Mouse (Mus musculus) ovary, adult 18-20 months (tissue): ENCODE data around the gene Sec61a1.

Source experiments
- DNase-seq: peaks from one replicate; pipeline ENCODE4 v3.0.0; 2022; ENCODE audit warnings: low spot score, mixed read lengths

Sec61a1 gene

DNA sequence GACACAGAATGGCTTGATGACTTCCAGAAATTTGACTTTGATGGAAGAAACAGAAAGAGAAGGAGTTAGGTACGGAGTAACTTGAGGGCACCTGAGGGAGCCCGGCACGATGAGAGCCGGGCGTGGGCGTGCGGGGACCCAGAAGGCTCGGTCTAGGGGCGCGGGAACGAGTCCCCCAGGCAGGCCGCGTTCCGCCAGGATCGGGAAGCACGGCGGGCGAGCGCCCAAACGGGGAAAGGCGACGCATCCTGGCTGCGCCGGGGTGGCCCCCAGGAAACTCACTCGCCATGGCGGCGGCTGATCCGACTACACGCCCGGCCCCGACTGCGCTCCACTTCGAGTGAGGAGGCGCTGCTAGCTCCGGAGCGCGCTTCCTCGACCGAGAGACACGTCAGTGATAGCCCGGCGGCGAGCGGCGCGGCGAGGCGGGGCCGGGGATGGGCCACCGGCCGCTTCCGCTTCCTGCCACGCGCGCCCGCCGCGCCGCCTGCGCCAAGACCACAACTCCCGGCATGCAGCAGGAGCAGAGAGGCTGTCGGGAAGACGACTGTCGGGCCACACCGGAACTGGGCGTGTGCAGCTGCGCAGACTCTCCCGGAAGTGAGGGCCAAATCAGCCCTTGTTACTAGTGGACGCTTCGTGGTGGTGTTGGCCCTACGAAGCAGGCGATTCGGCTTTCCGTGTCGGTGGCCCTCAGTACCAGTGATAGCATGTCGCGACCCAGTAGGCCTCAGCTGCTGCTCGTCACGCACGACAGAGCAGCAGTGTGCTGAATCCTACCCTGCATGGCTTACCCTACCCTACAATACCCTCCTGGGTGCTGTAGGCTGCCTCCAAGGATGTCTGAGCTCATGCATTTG lies at the start of gene Sec61a1:
Sec61a1 (minus strand) TSS at position 502 of the 860 bp plus-strand sequence.
- peak; percentile 94 for DNase-seq

- no peak for DNase-seq
Measured at GRCm38 (mm10) chr6:88566676-88567075, 48.0 kb upstream of the Sec61a1 start.

DNA sequence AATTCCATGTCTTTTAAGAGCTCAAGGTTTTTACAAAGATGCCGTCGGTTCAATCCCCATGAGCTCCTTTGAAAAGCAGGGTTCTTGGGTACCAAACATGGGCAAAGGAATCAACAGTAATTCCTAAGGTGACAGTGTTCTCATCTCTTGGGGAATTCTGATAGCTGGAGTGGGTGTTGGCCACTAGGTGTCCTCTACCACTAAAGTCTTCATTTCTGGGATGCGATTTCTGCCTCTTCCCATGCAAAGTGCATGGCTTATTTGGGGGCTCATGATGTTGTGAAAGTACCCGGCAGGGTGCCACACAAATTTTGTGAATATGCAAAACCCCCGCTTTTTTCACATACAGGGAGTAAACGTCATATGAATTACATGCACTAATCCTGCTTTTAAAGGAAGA lies 46.3 kb upstream of the Sec61a1 start:
- DNase-seq, result no peak

DNA sequence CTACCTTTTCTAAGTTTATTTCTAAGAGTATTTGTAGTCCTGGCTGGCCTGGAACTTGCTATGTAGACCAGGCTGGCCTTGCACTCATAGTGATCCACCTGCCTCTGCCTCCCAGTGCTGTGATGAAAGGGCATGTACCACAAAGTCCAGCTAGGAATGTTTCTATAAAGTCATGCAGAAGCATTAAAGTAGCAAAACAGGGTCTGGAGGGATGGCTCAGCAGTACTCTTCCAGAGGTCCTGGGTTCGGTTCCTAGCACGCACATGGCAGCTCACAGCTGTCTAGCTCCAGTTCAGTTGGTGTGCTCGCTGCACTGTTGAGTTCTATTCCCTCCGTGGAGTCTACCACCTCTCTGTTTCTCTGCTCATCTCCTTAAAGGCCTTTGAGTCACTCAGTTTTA lies 41.5 kb upstream of the Sec61a1 start:
- DNase-seq, result no peak

DNA sequence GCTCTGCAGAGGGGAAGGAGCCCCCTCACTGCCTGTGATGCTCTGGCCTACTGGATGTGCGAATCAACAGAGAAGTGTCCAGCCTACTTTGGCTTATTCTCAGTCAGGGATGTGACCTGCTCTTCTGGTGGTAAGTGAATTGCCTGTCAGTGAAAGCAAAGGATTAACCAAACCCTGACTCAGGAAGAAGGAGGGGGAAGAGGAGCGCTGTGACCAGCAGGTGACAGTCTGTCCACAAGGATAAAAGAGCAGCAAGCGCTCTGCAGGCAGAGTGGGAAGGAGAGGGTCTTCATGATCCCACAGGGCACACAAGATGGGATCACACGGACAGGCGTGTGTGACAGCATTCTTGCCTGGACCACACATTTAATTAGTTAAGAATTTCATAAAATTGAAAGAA lies 41.0 kb upstream of the Sec61a1 start:
- DNase-seq, result no peak

GRCm38 (mm10) chr6:88558076-88558475 lies 39.4 kb upstream of the Sec61a1 start:
- no peak for DNase-seq

- no peak for DNase-seq
Measured at GRCm38 (mm10) chr6:88557548-88557947, 38.8 kb upstream of the Sec61a1 start.

DNA sequence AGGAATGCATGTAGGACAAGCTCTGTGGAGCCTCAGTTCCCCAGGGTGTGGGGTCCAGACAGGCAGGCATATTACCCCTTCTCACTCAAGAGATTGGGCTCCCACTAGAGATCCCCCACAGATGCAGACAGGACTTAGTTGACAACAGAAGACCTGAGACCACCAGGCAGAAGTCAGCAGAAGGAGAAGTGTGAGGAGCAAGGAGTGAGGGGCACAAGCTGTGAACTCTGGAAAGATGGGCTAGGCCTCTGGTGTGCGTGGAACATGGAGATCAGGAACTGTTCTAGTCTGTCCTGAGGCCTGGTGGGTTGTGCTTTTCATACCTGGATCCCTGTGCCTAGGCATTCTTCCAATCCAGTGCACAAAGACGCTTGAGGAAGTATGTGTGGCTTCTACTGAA lies 31.2 kb upstream of the Sec61a1 start:
- no peak for DNase-seq

GRCm38 (mm10) chr6:88549137-88549814 lies 30.6 kb upstream of the Sec61a1 start:
- no peak for DNase-seq

DNA sequence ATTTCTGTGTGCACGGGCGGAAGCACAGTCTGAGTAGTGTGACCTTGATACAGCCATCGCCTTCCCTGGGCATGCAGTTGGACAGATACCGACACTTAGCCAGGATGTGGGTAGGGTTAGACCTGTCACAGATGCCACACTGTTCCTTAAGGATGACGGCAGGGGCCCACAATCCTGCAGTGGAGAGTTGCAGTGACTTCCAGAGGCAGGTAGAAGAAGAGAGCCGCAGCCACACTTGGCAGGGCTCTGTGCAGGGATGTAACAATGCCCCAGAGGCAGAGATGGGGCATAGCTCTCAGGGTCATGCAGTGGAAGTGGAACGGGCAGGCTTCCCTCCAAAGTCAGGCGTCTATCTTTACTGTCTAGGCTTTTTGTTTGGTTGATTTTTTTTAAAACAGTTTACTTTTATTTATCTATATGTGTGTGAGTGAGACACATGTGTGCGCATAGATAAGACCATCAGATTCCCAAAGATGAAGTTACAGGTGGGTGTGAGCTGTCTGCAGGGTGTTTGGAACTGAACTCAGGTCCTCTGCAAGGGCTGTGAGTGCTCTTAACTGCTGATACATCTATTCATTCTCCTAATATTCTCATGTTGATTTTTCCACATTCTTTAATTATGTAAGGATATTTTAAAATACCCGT lies 29.8 kb upstream of the Sec61a1 start:
- DNase-seq, result no peak

DNA sequence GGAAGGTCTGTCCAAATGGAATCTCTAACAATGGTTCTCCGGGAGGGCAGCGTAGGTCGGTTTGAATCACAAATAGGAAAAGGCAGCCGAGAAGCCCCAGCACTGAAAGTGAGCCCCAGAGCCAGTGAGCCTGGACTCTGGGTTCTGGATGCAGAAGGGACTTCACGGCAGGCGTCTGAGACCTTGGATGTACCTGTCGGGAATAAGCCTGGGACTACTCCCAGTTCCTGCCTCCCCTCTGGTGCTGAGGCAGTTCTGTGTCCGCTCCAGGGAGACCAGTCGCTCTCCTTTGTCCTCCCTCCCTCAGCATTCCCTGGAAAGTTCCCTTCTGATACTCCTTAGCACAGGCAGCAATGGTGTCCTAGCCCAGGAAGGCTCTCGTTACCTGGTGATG lies 26.7 kb upstream of the Sec61a1 start:
- no peak for DNase-seq

- DNase-seq, result no peak
Measured at GRCm38 (mm10) chr6:88544644-88545396, 26.1 kb upstream of the Sec61a1 start.

GRCm38 (mm10) chr6:88544241-88544640 lies 25.5 kb upstream of the Sec61a1 start:
- no peak for DNase-seq

GRCm38 (mm10) chr6:88540093-88540755 lies 21.5 kb upstream of the Sec61a1 start:
- no peak for DNase-seq

- peak; percentile 78 for DNase-seq
Measured at GRCm38 (mm10) chr6:88530306-88530705, 11.6 kb upstream of the Sec61a1 start.

DNA sequence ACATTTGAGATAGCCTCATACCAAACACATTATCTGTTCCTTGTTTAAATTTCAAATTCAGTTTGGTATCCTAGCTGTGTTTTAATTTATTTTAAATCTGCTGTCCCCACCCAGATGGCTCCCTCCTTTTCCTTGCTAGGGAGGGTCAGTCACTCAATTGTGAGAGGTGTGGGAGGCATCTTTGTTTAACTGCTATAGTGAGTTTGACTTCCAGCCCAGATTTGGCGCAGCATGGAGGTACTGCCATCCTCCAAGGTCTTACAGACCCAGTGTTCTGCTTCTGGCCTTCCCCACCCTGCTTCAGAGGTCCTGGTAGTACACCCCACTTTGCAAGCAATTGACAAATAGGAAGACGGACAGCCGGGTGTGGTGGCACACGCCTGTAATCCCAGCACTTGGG lies 5.4 kb upstream of the Sec61a1 start:
- no peak for DNase-seq

DNA sequence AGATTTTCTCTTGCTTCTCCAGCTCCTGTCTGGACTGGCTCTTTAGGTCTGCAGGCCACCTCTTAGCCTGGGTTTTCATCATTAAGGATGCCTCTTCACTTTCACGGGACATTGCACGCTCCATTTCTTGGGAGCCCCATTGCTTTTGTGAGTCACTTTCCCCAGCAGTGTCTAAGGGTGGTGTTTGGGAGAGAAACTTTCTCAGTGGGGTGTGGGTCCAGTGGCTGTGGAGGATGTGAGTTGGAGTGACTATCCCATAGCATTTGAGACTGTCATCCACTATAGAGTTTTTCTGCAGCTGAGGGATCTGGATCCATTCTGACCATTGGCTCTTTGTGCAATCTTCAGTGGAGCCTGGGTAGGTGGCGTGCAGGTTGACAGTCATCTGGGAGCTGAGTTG lies 4.7 kb upstream of the Sec61a1 start:
- no peak for DNase-seq

DNA sequence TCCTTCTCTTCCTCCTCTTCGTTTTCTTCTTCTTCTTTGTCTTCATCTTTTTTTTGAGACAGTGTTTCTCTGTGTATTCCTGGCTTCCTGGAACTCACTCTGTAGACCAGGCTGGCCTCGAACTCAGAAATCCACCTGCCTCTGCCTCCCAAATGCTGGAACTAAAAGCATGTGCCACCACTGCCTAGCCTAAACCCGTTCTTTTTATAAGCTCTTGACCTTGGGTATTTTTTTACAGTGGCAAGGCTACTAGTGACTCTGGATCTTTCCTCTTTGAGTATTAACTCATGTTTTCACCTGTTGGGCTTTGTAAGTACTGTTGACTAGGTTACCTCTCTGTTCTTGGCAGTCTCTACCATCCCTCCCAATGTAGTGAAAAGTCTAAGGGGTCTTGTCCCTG lies 4.3 kb upstream of the Sec61a1 start:
- no peak for DNase-seq

DNA sequence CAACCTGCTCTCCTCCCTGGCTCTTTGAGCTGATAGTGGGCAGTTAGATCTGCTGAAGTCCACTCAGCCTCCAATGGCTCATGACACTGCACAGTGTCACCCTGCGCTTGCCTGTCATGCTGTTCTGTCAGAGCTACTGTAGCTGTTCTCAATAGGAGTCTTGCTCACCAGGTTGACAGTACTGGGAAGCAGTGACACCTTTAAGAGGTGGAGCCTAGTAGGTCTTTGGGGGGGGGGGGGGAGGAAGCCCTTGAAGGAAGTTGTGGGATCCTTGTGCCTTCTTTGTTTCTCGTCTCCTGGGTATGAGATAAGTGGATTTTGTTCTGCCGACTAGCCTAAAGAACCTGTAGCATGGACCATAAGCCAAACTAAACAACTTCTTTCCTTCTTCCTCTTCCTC lies 3.9 kb upstream of the Sec61a1 start:
- DNase-seq, result no peak

GRCm38 (mm10) chr6:88521821-88522220 lies 3.1 kb upstream of the Sec61a1 start:
- DNase-seq, result no peak

- no peak for DNase-seq
Measured at GRCm38 (mm10) chr6:88517701-88518403, 853 bp downstream of the Sec61a1 start.
